Mouse (Mus musculus) natural killer cell, adult 2 months (primary cell): ENCODE measurements around the gene Tmco1.

Experiments
- DNase-seq, 2 experiments: peaks; one replicate each; pipeline ENCODE4 v3.0.0; 2022; ENCODE audit warnings: low spot score in 2 of 2

Tmco1 gene

DNA sequence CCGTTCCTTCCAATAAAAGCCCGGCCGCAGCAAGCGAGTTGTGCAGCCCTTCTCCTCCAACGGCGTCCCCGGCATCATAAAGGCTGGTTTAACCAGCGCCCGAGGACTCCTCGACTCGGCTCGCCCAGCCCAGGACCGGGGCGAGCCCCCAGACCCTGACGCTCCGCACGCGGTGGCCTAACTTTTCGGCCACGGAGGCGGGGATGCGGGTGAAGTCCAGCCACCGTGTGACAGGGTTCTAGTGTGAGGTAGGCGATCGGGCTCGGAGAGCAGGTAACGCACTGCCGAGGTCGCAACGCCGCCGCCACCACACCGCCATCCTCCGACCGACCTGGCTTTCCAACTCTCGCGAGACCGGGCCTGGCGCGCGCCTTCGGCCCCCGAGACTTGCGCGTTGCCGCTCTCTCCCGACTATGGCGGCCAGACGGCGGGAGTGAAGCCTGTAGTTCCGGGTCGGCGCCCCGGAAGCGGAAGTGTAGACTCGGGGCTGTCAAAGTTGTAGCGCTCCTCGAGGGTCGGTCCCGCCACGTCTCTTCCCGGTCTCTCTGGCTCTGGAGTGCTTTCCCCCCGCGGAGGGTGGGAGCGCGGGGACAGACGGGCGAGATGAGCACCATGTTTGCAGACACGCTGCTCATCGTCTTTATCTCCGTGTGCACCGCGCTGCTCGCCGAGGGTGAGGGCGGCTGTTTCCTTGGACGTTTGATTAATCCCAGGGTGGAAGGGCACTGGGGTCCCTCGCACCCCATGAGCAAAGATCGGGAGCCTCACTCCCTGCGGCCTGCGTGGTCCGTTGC, at the start of gene Tmco1:
TSS of gene Tmco1 (plus strand) at position 118 of the 794 bp plus-strand sequence.
- peak; percentile 97 to 98 for DNase-seq

DNA sequence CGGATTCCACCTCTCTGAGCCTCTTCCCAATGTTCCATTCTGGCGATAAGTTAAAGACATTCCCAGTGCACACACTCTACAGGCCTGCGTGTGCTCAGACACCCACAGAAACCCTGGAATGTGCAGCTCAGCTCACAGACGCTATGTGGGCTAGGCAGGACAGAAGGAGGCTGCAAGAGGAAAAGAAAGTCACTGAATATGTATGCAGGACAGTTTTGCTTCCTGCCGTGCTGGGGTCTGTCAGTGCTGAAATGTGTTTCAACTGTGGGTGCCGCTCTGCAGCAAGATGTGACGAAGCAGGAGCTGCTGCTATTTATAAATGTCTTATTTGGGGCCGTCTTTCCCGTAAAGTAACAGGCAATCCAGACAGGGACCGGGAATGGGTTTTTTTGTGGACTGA, 48.5 kb upstream of the Tmco1 start:
- no peak for DNase-seq

GRCm38 (mm10) chr1:167261750-167262149, 46.4 kb upstream of the Tmco1 start:
- DNase-seq: no peak

DNA sequence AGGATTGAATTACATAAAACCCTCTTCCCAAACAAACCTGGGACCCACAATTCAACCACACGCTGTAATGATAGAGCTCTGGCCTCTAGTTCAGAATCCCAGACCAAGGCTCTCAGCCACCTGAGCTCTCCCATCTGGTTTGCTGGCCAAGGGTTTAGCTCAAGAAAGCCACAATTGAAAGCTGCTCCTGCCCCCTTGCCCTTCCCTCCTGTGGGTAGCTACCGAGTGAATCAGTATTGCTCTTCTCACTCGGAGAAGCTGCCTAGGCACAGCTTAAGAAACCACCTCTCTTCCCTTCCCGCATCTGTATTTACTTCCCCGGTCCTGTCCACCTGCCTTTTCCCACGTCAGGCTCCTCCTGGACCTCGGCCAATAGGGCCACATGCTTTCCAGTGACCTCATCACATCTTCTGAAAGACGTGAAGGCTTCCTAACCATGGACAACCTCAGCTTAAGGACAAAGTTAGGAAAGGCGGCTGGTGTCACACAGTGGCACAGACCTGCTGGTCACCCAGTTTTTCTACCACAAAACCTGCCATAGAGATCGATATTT, 45.6 kb upstream of the Tmco1 start:
- no peak for DNase-seq

DNA sequence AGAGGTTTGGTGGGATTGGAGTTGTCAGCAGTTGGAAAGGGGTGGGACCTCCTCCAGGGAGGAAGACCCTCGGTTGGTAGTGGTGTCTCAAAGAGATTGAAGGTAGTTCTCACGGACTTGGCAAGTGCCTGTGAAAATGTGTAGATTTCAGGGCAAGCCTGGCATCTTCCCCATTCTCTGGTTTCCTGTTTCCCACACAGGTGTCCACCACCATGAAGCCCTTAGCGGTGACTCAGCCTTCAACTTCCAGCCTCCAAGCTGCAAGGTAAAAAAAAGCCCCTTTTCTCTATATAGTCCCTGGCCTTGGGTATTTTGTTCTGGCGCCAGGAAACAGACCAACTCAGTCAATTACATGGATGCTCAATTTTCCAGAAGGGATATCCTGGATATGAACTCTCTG, 42.8 kb upstream of the Tmco1 start:
- no peak for DNase-seq

DNA sequence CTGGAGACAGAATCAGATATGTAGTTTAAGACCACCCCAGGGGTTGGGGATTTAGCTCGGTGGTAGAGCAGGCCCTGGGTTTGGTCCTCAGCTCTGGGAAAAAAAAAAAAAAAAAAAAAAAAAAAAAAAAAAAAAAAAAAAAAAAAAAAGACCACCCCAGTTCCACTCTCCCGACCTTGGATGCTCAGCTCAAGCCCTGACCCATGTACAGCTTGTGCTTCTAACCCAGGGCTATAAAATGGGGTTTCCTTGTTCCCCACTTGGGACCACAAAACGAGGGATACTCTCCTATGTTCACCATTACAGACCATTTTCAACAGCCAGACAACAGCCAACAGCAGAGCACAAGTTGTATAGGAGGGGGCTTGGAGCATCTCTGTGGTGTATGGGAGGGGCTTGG, 41.5 kb upstream of the Tmco1 start:
- no peak for DNase-seq

- no peak for DNase-seq
Observed at GRCm38 (mm10) chr1:167268360-167269063, 39.7 kb upstream of the Tmco1 start.

GRCm38 (mm10) chr1:167269350-167269811, 38.8 kb upstream of the Tmco1 start:
- DNase-seq: no peak

DNA sequence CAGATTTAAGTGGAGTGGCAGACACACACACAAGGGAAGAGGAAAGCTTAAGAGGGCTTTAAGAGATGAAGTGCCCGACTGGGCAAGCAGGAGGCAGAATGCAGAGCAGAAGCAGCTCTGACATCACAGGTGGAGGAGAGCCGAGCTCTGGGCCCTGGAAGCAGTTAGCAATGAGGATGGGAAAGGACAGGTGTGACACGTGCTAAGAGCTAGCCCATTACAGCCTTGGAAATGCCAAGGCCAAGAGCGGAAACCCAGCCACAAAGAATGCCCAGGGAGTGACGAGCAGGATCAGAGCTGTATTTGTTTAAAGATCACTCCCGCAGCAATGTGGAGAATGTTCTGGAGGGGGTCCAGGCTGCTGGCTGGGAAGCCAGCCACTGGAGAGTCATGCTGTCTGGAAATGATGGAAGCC, 38.3 kb upstream of the Tmco1 start:
- DNase-seq: no peak

GRCm38 (mm10) chr1:167270342-167271111, 37.7 kb upstream of the Tmco1 start:
- no peak for DNase-seq

- DNase-seq: no peak
Observed at GRCm38 (mm10) chr1:167271304-167271703, 36.9 kb upstream of the Tmco1 start.

DNA sequence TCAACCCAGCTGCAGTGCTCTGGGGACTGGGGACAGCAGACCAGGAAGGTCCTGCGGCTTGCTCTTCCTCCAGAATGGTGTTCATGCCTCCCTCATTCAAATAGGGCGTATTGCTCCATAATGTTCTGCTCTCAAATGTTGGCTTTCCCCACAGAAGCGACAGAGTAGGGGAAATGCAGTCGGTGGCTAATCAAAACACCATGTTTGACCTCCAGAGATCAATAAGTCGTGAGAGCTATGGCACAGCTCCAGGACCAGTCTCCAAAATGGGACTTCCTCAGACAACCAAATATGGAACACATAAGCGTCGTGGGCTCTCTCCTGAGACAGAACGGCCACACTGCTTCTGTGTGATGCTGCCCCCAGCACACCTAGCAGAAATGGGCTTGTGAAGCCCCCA, 36.3 kb upstream of the Tmco1 start:
- DNase-seq: no peak

DNA sequence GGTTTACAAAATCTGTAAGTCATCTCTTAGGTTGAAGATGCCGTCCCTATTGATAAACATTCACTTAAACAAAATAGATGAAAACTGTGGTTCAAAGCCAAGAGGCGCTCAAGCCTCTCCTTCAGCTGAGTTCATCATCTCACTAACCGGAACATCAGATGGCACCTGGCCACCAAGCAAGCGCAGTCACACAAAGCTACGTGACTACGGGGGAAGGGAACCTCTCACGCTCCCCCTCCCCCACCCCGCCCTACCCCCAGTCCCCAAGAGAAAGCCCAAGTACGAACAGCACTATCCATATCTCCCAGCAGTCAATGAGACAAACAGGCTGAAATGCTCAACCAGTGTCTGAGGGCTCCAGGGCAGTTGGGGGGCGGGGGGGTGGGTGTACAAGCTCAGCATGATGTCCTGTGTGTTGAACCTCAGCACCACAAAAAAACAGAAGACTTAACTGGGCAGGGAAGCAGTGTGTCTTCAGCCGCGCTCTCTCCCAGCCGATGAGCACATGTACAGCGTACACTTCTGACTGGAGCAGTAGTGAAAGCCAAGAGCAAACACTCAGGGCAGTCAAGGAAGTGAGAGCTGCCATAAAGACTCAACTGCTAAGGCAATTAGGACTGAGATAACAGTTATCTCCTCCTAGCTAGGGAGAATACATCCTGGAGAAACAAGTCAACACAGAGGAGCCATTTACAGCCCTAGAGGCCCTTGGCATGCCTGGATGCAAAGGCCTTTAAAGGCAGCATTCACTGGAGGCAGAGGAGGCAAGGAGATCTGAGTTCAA, 34.6 kb upstream of the Tmco1 start:
- no peak for DNase-seq

GRCm38 (mm10) chr1:167274646-167275390, 33.4 kb upstream of the Tmco1 start:
- no peak for DNase-seq

GRCm38 (mm10) chr1:167278395-167278794, 29.8 kb upstream of the Tmco1 start:
- DNase-seq: no peak

DNA sequence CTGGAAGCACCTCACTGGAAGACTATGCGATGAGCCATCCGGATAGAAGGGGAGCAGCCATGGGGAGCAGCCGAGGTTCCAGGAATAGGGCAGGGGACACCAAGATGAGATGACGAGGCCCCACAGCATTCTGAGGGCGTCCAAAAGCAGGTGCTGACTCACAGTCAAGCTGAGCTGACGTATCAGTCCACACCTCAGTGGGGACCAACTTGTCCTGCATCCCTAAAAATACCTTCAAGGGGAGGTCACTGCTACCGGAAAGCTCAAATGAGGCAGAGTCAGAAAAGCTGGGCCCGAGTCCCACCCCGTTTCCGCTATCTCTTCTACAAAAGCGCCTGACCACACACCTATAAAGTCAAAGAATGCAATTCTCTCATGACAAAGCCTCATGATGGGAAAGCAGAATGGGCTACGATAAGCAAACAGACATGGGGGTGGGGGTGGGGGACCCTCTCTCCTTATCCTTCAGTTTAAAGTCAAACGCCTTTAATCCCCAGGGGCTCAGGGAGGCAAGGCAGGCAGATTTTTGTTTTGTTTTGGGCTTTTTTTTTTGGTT, 28.9 kb upstream of the Tmco1 start:
- DNase-seq: no peak

DNA sequence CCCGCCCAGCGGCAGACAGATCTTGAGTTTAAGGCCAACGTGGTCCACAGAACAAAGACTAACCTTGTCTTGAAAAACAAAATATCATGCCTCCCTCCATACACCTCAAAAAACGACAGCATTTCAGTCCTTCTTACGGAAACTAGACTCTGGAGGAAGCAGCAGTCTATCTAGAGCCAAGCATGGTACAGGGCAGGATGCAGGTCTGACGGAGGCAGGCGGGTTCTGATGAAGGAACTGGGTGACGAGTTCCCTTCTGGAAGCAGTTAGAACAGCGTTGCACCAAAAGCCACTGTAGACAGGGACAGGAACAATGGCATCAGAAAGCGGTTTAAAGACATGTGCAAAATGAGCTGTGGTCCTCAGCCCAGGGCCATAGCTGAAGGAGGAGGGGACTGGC, 28.1 kb upstream of the Tmco1 start:
- no peak for DNase-seq

DNA sequence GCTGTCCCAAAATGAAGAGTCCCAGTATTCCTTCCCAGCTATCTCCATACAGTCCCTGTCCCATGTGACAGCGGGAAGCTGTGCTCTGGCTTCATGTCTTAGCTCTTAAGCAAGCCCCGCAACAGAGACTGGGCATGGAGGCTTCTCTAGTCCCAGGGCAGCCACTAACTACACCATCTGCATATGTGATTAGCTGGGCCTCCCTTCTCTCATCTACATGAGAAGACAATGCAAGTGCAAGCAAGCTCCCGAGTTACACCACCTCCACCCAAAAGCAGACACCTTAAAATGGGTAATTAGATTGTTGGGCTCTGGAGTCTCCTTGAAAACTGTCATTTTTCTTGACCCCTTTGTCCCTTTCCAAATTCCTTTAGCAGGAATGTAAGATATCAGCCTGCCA, 26.1 kb upstream of the Tmco1 start:
- DNase-seq: no peak

GRCm38 (mm10) chr1:167282768-167283167, 25.4 kb upstream of the Tmco1 start:
- no peak for DNase-seq
